Mouse (Mus musculus) adrenal gland, postnatal 36 days (tissue): Measurements from ENCODE around the gene Tkfc. TPM values are rescaled to one million over a fixed set of nuclear protein-coding genes. Genes with fewer than 3 reads are reported as not detected.

ENCODE experiments used
- DNase-seq, 2 experiments: peaks; one replicate each; pipeline ENCODE4 v3.0.0; 2021; ENCODE audit warnings: mixed read lengths in 1 of 2
- long read RNA-seq, 2 experiments: library from polyadenylated mRNA; stranded (forward); transcript quantifications; one replicate each; pipeline ENCODE4 v2.0.0; 2021; ENCODE audit warnings: borderline sequencing depth in 2 of 2
- total RNA-seq, 2 experiments: library from RNA; stranded (reverse); gene quantifications; 2 replicates each; pipeline ENCODE4 v1.2.3; 2021

The Tkfc gene
- total RNA-seq = 10 to 100 TPM; 18.0 to 20.7 TPM
- long read RNA-seq, experiment 1, partial matches to known transcripts = 0 of 6 reads
- long read RNA-seq, experiment 1, other reads (novel, unspliced or antisense) = 3 of 6 reads
- long read RNA-seq, experiment 2, partial matches to known transcripts = 0 of 7 reads
- long read RNA-seq, experiment 2, other reads (novel, unspliced or antisense) = 4 of 7 reads

GRCm38 (mm10) chr19:10605293-10605900 lies at the start of gene Tkfc, which contains the start of gene Ddb1:
Gene Tkfc, minus strand, starts transcription at chr19:10605654.
Gene Ddb1, plus strand, starts transcription at chr19:10605327.
- DNase-seq = peak; percentile 99

GRCm38 (mm10) chr19:10648156-10648555 lies 42.7 kb upstream of the Tkfc start:
- no peak for DNase-seq

- DNase-seq = peak; percentile 46 to 52
Measured at GRCm38 (mm10) chr19:10645616-10646015, 40.2 kb upstream of the Tkfc start.

- no peak for DNase-seq
Measured at GRCm38 (mm10) chr19:10640589-10641378, 35.3 kb upstream of the Tkfc start.

DNA sequence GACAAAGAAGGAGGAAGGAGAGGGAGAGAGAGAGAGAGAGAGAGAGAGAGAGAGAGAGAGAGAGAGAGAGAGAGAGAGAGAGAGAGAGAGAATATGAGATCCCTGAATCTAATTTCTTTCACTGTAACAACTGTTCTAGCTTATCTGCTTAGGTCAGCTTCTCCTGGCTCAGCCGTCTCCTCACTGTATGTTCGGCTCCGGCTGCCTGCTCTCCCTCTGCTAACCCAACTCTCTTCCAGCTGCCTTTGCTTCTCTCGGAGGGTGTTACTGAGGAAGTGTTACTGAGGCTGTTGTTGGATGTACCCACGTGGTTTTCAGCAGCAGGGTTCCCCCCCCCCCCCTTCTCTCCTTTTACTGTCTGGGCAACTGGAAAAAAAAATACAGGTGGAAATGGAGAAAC lies 34.6 kb upstream of the Tkfc start:
- DNase-seq = no peak

DNA sequence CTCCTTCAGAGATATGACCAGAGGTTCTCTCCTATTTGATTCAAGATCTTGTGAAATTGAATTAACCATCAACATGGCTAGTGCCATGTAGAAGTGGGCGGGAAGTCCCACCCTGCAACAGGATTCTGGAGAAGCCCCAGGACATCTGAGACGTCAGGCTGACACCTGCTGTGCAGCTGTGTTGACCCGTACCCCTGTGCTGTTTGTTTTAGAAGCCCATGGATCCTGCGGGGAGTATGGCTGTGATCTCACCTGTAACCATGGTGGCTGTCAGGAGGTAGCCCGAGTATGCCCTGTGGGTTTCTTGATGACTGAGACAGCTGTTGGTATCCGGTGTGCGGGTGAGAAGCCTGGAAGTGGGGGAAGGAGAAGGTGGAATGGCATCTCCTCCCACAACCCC lies 32.4 kb upstream of the Tkfc start:
- no peak for DNase-seq

GRCm38 (mm10) chr19:10634872-10635318 lies 29.4 kb upstream of the Tkfc start:
- peak; percentile 76 to 81 for DNase-seq

DNA sequence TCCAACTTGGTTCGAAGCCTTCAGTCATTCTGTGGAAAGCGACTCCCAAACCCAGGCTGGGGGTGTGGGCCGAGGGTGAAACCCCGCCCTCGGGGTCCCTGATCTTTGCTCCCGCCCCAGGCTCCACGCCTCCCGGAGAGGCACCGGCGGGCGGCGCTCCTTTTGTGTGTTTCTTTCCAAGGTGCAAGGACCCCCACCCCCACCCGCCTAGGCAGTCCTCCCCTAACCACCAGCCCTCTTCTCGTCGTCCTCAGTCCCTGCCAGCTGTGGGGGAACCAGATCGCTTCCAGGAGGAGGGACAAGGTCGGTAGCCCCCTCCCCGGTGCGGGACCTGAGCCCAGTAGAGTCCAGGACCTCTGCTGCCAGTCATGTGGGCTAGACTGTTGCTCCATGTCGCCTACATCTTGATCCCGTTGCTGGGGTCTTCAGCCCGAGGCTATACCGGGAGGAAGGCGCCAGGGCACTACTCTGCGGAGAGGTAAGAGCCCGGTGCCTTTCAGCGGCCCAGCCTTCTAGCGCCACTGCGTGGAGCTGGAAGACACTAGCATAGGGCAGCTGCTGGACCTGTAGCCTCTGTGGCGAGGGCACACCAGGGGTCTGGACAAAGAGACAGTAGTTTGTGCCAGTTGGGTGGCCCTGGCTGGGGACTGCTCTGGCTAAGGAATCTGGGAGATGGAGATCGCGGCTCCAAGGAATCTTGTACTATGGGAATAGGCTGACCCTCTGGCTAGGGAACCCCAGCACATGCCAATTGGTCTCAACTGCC lies 28.8 kb upstream of the Tkfc start, which contains the start of gene Vwce:
TSS of gene Vwce (plus strand) at position 108 of the 766 bp plus-strand sequence.
- peak; percentile 66 to 70 for DNase-seq

GRCm38 (mm10) chr19:10608573-10609240 lies 3.3 kb upstream of the Tkfc start:
- no peak for DNase-seq

DNA sequence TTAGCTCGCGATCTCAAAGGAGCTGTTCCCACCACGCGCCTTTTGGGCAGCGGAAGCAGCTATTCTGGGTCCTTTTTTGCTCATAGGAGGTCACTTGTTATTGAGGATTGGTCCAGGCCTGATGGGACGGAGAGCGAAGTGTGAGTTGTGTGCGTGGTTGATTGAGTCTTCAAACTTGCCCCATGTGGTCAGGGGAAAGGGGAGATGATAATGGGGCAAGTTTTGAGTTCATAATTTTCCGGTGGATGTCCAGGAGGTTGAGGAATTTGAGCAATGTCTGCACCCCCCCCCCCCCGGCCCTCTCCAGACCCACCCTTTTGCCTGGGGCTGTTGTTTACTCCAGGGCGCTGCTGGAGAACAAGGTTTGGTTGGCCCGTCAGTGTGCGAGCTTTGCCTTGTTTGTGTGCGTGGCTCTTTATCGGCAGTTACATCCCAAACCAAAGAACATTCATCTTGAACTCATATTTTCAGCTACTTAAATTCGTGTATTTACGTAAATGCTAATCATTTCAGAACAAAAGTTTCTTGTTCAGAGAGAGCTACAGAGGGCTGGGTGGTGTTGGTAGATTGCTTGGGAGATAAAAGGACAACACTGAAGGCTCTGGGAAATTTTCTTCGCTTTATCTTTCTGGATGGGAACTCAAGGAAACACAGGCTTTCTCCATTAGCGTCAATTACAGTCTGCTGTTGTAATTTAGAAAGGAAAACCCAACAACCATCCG lies 608 bp upstream of the Tkfc start:
- DNase-seq = no peak

DNA sequence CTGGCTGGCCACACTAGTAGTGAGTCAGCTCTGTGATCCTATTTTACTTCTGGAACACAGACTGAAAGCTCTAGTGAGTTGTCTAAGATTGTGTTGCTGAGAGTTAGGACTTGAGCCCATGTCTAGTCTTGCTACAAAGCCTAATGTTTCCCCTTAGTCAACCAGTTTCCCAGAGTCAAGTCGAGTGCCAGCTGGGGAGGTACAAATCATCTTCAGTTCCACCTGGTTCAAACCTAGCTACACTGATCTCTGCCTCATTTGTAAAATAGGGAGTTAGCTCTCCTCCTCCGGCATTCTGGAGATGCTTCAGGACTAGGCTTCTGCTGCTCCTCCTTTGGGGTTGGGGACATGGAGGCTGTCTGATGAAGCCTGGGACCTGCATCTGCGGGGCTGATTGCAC lies 920 bp downstream of the Tkfc start:
- no peak for DNase-seq

DNA sequence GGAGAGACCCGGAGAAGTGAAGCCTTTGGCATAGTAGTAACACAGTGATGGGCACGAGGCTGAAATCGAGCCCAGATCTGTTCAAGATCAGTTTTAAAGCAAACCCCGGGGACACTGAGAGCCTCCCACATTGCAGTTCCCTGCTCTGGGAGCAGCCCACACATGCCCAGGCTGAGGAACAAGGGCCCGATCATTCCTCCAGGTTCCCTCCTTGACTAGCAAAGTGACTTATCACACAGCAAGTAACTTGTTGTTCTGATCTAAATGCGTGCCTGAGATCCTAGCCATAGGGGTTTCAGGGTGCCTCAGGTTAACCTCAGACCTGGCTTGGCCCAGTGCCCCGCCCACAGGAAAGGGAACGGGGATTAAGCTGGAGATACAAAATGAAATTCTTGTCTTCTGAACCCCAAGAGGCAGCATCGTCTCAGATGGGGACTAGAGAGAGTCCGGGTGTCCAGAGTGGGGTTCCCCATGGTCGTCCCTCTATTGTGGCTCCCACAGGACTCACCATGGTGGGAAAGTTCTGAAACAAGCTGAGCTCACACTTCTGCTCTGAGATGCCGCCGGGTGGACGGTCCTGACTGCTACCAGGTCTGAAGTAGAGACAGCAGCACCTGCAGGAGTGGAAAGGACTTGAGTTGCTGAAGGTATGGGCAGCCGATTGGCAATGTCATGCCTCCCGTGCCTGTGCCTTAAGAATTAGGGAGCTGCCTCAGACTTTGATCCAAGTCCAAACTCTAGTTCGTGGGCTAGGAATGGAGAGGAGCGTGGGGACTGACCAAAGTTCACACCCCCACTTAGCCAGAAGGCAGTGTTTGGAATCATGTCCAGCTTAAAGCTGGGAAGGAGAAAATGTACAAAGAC lies 1.6 kb downstream of the Tkfc start:
- DNase-seq = no peak

GRCm38 (mm10) chr19:10602787-10603186 lies 2.7 kb downstream of the Tkfc start:
- DNase-seq = peak; percentile 89 to 93

DNA sequence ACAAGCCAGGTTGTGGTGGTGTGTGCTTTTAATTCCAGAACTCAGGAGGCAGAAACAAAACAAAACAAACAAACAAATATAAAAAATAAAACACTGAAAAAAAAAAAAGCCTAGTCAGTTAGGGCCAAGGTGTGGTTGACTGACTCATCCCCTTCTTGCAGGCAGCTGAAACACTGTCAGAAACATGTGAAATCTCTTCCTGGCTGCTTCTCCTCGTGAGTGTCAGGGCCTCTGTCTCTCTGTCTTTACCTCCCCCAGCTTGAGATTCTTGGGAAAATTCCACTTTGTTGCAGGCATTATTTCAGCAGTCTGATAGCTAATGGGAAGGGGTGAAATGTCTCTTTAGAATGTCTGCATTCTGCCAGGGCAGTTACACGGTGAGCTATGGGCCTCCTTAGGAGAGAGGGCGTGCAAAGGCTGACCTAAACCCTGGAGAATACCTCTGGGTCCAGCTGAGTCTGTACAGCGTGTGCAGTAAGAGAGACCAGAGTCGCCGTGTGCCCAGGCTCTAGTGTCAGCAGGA lies 3.1 kb downstream of the Tkfc start:
- DNase-seq = peak in 1 of 2 experiments; percentile 20

DNA sequence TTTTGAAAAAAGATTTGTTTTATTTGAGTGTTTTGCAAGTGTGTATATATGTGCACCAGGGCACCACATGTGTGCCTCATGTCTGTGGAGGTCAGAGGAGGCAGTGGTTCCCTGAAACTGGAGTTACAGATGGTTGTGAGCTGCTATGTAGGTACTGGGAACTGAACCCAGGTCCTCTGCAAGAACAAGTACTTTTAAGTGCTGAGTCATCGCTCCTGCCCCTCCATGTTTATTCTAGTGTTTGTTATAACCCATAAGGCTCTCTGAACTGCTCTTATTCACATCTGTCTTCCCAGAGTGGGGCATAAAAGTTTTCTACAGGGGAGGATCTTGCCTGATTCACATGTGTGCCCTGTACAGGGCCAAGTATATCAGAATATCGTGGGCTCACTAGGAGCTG lies 5.8 kb downstream of the Tkfc start:
- no peak for DNase-seq

GRCm38 (mm10) chr19:10598188-10598587 lies 7.3 kb downstream of the Tkfc start:
- DNase-seq = peak; percentile 30 to 33

DNA sequence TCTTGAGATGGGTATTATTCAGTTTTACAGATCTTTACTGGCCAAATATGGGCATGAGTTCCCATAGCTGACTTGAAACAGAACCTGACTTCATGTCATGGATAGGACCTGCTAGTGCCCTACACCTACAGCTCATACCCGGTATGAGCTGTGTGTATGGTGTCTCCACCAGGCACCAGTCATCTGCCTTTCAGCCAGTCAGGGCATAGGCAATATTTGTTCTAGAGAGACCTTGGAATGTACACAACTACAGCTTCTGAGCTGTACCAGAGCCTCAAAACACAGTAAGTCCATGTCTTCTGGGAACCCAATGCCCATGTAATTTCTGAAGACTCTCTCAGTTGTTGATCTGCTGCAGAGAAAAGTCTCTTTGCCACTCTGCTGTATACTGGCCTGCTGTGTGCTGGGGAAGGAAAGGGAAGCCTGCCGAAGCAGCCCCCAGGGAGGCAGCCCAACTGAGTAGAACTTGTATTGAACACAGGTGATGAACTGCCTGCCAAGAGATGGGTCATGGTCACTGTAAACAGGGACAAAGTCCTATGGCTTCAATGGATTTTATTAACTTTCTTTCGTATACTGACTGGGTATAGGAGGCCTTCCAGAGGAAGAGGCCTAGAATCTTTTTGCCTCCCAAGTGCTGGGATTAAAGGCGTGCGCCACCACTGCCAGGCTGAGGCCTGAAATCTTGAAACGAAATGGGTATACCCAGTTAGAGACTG lies 13.6 kb downstream of the Tkfc start:
- no peak for DNase-seq

- no peak for DNase-seq
Measured at GRCm38 (mm10) chr19:10590301-10590700, 15.2 kb downstream of the Tkfc start.
